Mouse (Mus musculus) A20 (cell line): Measurements from ENCODE around the gene Hif3a.
A peak's percentile ranks its signal among the peaks of the same experiment; 100 is the strongest.
"Not testable (repeated sequence)": the region's sequence is repeated elsewhere in the genome, so short reads cannot be mapped to it uniquely, and the experiment has no call there.

Source experiments
- DNase-seq: peaks from one replicate; pipeline ENCODE4 v3.0.0-alpha.2; 2011; ENCODE audit warnings: low read depth, low spot score

Hif3a gene

GRCm38 (mm10) chr7:17062389-17062788 is at the start of gene Hif3a:
Hif3a (minus strand) TSS chr7:17062427.
- DNase-seq: no peak

- not testable (repeated sequence) for DNase-seq
These were observed 39.4 kb upstream of the Hif3a start for GRCm38 (mm10) chr7:17101631-17102030.

GRCm38 (mm10) chr7:17091280-17091679 is 29.1 kb upstream of the Hif3a start:
- DNase-seq: peak; percentile 48

GRCm38 (mm10) chr7:17090058-17090585 is 27.9 kb upstream of the Hif3a start:
- DNase-seq: no peak

GRCm38 (mm10) chr7:17087731-17088130 is 25.5 kb upstream of the Hif3a start:
- DNase-seq: no peak

- DNase-seq: no peak
These were observed 20.5 kb upstream of the Hif3a start for GRCm38 (mm10) chr7:17082766-17083165.

GRCm38 (mm10) chr7:17078076-17078654 is 15.9 kb upstream of the Hif3a start:
- no peak for DNase-seq

- DNase-seq: no peak
These were observed 14.3 kb upstream of the Hif3a start for GRCm38 (mm10) chr7:17076542-17076941.

GRCm38 (mm10) chr7:17073904-17074615 is 11.8 kb upstream of the Hif3a start, which contains the start of gene Psg16:
Psg16 (plus strand) TSS chr7:17074040.
- DNase-seq: peak; percentile 68

GRCm38 (mm10) chr7:17073513-17073903 is 11.3 kb upstream of the Hif3a start:
- DNase-seq: no peak

GRCm38 (mm10) chr7:17067651-17068050 is 5.4 kb upstream of the Hif3a start:
- DNase-seq: not testable (repeated sequence)

GRCm38 (mm10) chr7:17067000-17067399 is 4.8 kb upstream of the Hif3a start:
- DNase-seq: peak; percentile 16

GRCm38 (mm10) chr7:17066412-17066811 is 4.2 kb upstream of the Hif3a start:
- peak; percentile 64 for DNase-seq

GRCm38 (mm10) chr7:17065620-17066019 is 3.4 kb upstream of the Hif3a start:
- no peak for DNase-seq

GRCm38 (mm10) chr7:17062845-17063244 is 618 bp upstream of the Hif3a start:
- DNase-seq: peak; percentile 35

GRCm38 (mm10) chr7:17060782-17061605 is 1.2 kb downstream of the Hif3a start:
- peak; percentile 27 for DNase-seq

GRCm38 (mm10) chr7:17060031-17060781 is 2.0 kb downstream of the Hif3a start:
- DNase-seq: peak; percentile 12

- DNase-seq: no peak
These were observed 2.8 kb downstream of the Hif3a start for GRCm38 (mm10) chr7:17059463-17059844.

- DNase-seq: peak; percentile 90
These were observed 3.3 kb downstream of the Hif3a start for GRCm38 (mm10) chr7:17058816-17059462.

GRCm38 (mm10) chr7:17058071-17058689 is 4.0 kb downstream of the Hif3a start:
- peak; percentile 91 for DNase-seq
